Mouse (Mus musculus) bone marrow, adult 2 months (tissue): ENCODE measurements at regions not wholly inside any gene's neighbourhood (a gene's known extent, or its start where the extent isn't known, plus 50 kb on each side); places are given as distances from the start of the nearest gene placed in this dataset.

ENCODE experiments used
- CTCF ChIP-seq: fragments of 200-500 bp; IDR thresholded peaks from 2 replicates; pipeline ENCODE4 v1.5.1; 2011; ENCODE audit warnings: low read length, control low read depth; ENCODE audit not compliant: control insufficient read depth, insufficient read depth
- POLR2A ChIP-seq: fragments of 200-500 bp; IDR thresholded peaks from 2 replicates; pipeline ENCODE4 v1.6.1; 2011; ENCODE audit warnings: low read depth, mild to moderate bottlenecking, control low read depth, low read length, borderline replicate concordance; ENCODE audit not compliant: control insufficient read depth

DNA sequence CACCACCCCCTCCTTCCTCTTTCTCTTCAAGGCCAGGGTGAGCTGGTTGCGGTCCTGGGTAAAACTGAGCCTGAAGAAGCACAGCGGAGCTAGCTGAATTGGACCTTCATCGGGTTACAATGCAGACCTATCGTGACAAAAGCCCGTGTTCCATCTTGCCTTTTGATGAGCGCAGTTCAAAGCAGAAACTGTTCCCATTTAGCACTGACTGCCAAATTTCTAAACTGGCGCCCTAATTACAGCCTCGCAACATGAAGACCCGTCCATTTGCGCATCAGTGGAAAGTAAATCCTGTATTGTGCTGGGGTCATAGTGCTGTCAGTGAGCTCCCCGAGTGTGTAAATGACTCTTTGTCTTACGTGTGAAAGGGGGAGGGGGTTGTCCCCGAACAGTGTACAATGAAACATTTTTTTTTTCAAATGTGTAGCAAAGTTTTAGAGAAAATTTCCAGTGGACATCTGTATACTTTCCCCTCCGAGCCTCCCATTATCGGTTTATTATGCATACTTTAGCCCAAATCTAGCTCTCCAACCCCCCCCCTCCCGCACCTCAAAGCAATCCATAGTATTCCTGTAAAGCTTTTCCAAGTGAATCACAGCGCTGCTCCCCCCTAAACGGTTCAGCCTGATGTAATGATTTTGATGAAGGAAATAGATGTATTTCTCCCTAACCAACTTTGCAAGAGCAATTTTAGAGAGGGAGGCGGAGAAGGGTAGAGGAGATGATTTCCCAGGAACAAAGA, 877.4 kb downstream of the Epha4 start:
- no peak for TF ChIP-seq CTCF
- TF ChIP-seq POLR2A = no peak
